Mouse (Mus musculus): ENCODE results near the gene Hist1h2af. TPM values are rescaled to one million over a fixed set of nuclear protein-coding genes. Genes with fewer than 3 reads are reported as not detected.

Gene Hist1h2af
- polyA plus RNA-seq, 1 experiment from 2014 or later = 2.7 TPM

- peak; percentile 84 for ATAC-seq
- Histone ChIP-seq H3K4me3 (ENCODE audit: low read depth, low read length) (peak within 1 kb of the TSS; percentile 47), H3K4me1 (replicated peaks; ENCODE audit: control insufficient read depth, insufficient read depth, low read length) (no peaks in the 10 kb centered on the region; the same call in 1 of the 2 replicates), H3K9me3 (ENCODE audit: control insufficient read depth) (no peaks in the 10 kb centered on the region), H3K4me2 (replicated peaks; ENCODE audit: low read depth) (peak within 1 kb of the TSS; percentile 73), H3K27ac (ENCODE audit: low read depth, low read length) (peak within 1 kb of the TSS; percentile 68), H3K27me3 (replicated peaks; ENCODE audit: control insufficient read depth, insufficient read depth, low read length) (no peaks in the 10 kb centered on the region), H3K9ac (ENCODE audit: low read depth, low read length) (peak within 1 kb of the TSS; percentile 65), H3K36me3 (ENCODE audit: control insufficient read depth, insufficient read depth) (no peaks in the 10 kb centered on the region)
- no peak for TF ChIP-seq CTCF (IDR thresholded peaks at IDR 0.05; ENCODE audit: low read depth)
- under 1% methylated on average over 43 of the region's 43 CpGs for WGBS
Measured at GRCm38 (mm10) chr13:23581408-23582218, 47.9 kb downstream of the Hist1h2af start, which contains the start of gene Hist1h4d. Gene Hist1h4d, plus strand, starts transcription at chr13:23581598.

- H3K4me1 ChIP-seq (replicated peaks; ENCODE audit: control insufficient read depth, insufficient read depth, low read length) = no peaks in the 10 kb centered on the region; the same call in 1 of the 2 replicates
- peak overlapping the region; percentile 73 for H3K4me2 ChIP-seq (replicated peaks; ENCODE audit: low read depth)
- peak overlapping the region; percentile 65 for H3K9ac ChIP-seq (ENCODE audit: low read depth, low read length)
- ATAC-seq = no peak
- H3K27me3 ChIP-seq (replicated peaks; ENCODE audit: control insufficient read depth, insufficient read depth, low read length) = no peaks in the 10 kb centered on the region
- TF ChIP-seq CTCF (IDR thresholded peaks at IDR 0.05; ENCODE audit: low read depth) = no peak
- H3K9me3 ChIP-seq (ENCODE audit: control insufficient read depth) = no peaks in the 10 kb centered on the region
- H3K27ac ChIP-seq (ENCODE audit: low read depth, low read length) = no peak overlapping the region
- H3K4me3 ChIP-seq (ENCODE audit: low read depth, low read length) = peak overlapping the region; percentile 47
- H3K36me3 ChIP-seq (ENCODE audit: control insufficient read depth, insufficient read depth) = no peaks in the 10 kb centered on the region
- WGBS = 15% methylated on average over 6 of the region's 6 CpGs
Measured at GRCm38 (mm10) chr13:23582219-23583056, 48.7 kb downstream of the Hist1h2af start.

GRCm38 (mm10) chr13:23583387-23584068, 49.8 kb downstream of the Hist1h2af start:
- Histone ChIP-seq H3K27me3 (replicated peaks; ENCODE audit: control insufficient read depth, insufficient read depth, low read length) (no peaks in the 10 kb centered on the region), H3K9me3 (ENCODE audit: control insufficient read depth) (no peaks in the 10 kb centered on the region), H3K36me3 (ENCODE audit: control insufficient read depth, insufficient read depth) (no peaks in the 10 kb centered on the region), H3K4me3 (ENCODE audit: low read depth, low read length) (no peak overlapping the region), H3K4me1 (replicated peaks; ENCODE audit: control insufficient read depth, insufficient read depth, low read length) (no peaks in the 10 kb centered on the region), H3K4me2 (replicated peaks; ENCODE audit: low read depth) (peak overlapping the region; percentile 85; the same call in 1 of the 2 replicates), H3K27ac (ENCODE audit: low read depth, low read length) (no peak overlapping the region), H3K9ac (ENCODE audit: low read depth, low read length) (no peak overlapping the region)
- no peak for TF ChIP-seq CTCF (IDR thresholded peaks at IDR 0.05; ENCODE audit: low read depth)
- ATAC-seq = no peak

Small RNA genes lying within 50 kb of the gene (microRNA-seq; reads per million reads assigned to microRNA genes)
- gene Gm44297 (not detected), gene Gm44359 (not detected), gene Gm44394 (not detected), gene n-TStga1 (not detected)

Other genes with a start within 250 kb of the Hist1h2af start
- gene Zfp322a, start 164.7 kb upstream of the Hist1h2af start, polyA plus RNA-seq (2015; fragmentation: Nextera tagmentation; extraction: Ambion mirVana) = 15.6 and 17.2 TPM in 2 replicates
- 5.1 and 5.6 TPM in 2 replicates for gene Abt1, start 110.0 kb upstream of the Hist1h2af start, polyA plus RNA-seq (2015; fragmentation: Nextera tagmentation; extraction: Ambion mirVana)
- gene Btn1a1, start 68.0 kb upstream of the Hist1h2af start, polyA plus RNA-seq (2015; fragmentation: Nextera tagmentation; extraction: Ambion mirVana) = not detected in 2 replicates
- gene Btn2a2, start 45.0 kb upstream of the Hist1h2af start, polyA plus RNA-seq (2015; fragmentation: Nextera tagmentation; extraction: Ambion mirVana) = not detected in 2 replicates
- 6.1 and 8.1 TPM in 2 replicates for gene Hist1h4h, start 2.9 kb upstream of the Hist1h2af start, polyA plus RNA-seq (2015; fragmentation: Nextera tagmentation; extraction: Ambion mirVana)
- 1.2 and 2.1 TPM in 2 replicates for gene Hist1h3g, start 1.5 kb downstream of the Hist1h2af start, polyA plus RNA-seq (2015; fragmentation: Nextera tagmentation; extraction: Ambion mirVana)
- 0.18 and 0.23 TPM in 2 replicates for gene Hist1h2bh, start 9.5 kb downstream of the Hist1h2af start, polyA plus RNA-seq (2015; fragmentation: Nextera tagmentation; extraction: Ambion mirVana)
- 0.37 TPM in 1 of 2 replicates, not detected in the other for gene Hist1h3f, start 10.1 kb downstream of the Hist1h2af start, polyA plus RNA-seq (2015; fragmentation: Nextera tagmentation; extraction: Ambion mirVana)
- gene Hist1h4f, start 17.7 kb downstream of the Hist1h2af start, polyA plus RNA-seq (2015; fragmentation: Nextera tagmentation; extraction: Ambion mirVana) = 0.46 TPM in 1 of 2 replicates, not detected in the other
- 0.13 and 0.21 TPM in 2 replicates for gene Hist1h1d, start 19.4 kb downstream of the Hist1h2af start, polyA plus RNA-seq (2015; fragmentation: Nextera tagmentation; extraction: Ambion mirVana)
- 2.2 and 2.4 TPM in 2 replicates for gene Hist1h3e, start 28.5 kb downstream of the Hist1h2af start, polyA plus RNA-seq (2015; fragmentation: Nextera tagmentation; extraction: Ambion mirVana)
- 17.7 and 24.0 TPM in 2 replicates for gene Hist1h2ae, start 37.3 kb downstream of the Hist1h2af start, polyA plus RNA-seq (2015; fragmentation: Nextera tagmentation; extraction: Ambion mirVana)
- 3.1 and 4.4 TPM in 2 replicates for gene Hist1h2bg, start 37.5 kb downstream of the Hist1h2af start, polyA plus RNA-seq (2015; fragmentation: Nextera tagmentation; extraction: Ambion mirVana)
- 0.64 and 1.3 TPM in 2 replicates for gene Hist1h2bf, start 40.3 kb downstream of the Hist1h2af start, polyA plus RNA-seq (2015; fragmentation: Nextera tagmentation; extraction: Ambion mirVana)
- 0.97 and 1.3 TPM in 2 replicates for gene Hist1h2ad, start 40.5 kb downstream of the Hist1h2af start, polyA plus RNA-seq (2015; fragmentation: Nextera tagmentation; extraction: Ambion mirVana)
- gene Hist1h3d, start 41.9 kb downstream of the Hist1h2af start, polyA plus RNA-seq (2015; fragmentation: Nextera tagmentation; extraction: Ambion mirVana) = 1.6 and 2.3 TPM in 2 replicates
- 34.7 and 35.3 TPM in 2 replicates for gene Hist1h4d, start 47.7 kb downstream of the Hist1h2af start, polyA plus RNA-seq (2015; fragmentation: Nextera tagmentation; extraction: Ambion mirVana)
- 0.30 and 0.46 TPM in 2 replicates for gene Hist1h2be, start 87.2 kb downstream of the Hist1h2af start, polyA plus RNA-seq (2015; fragmentation: Nextera tagmentation; extraction: Ambion mirVana)
- 6.8 and 6.9 TPM in 2 replicates for gene Hist1h1e, start 88.7 kb downstream of the Hist1h2af start, polyA plus RNA-seq (2015; fragmentation: Nextera tagmentation; extraction: Ambion mirVana)
- 0.46 TPM in 2 replicates for gene Hist1h2ac, start 150.0 kb downstream of the Hist1h2af start, polyA plus RNA-seq (2015; fragmentation: Nextera tagmentation; extraction: Ambion mirVana)
- gene Hist1h2bc, start 150.3 kb downstream of the Hist1h2af start, polyA plus RNA-seq (2015; fragmentation: Nextera tagmentation; extraction: Ambion mirVana) = 211 and 224 TPM in 2 replicates
- not detected in 2 replicates for gene Hist1h1t, start 161.9 kb downstream of the Hist1h2af start, polyA plus RNA-seq (2015; fragmentation: Nextera tagmentation; extraction: Ambion mirVana)
- gene Hist1h4c, start 164.5 kb downstream of the Hist1h2af start, polyA plus RNA-seq (2015; fragmentation: Nextera tagmentation; extraction: Ambion mirVana) = 2.9 and 3.0 TPM in 2 replicates
- gene Hfe, start 176.9 kb downstream of the Hist1h2af start, polyA plus RNA-seq (2015; fragmentation: Nextera tagmentation; extraction: Ambion mirVana) = 12.5 TPM in 2 replicates
- 105 and 107 TPM in 2 replicates for gene Hist1h1c, start 204.9 kb downstream of the Hist1h2af start, polyA plus RNA-seq (2015; fragmentation: Nextera tagmentation; extraction: Ambion mirVana)
- gene Hist1h3c, start 211.7 kb downstream of the Hist1h2af start, polyA plus RNA-seq (2015; fragmentation: Nextera tagmentation; extraction: Ambion mirVana) = 1.2 and 1.4 TPM in 2 replicates
- gene Hist1h2bb, start 212.8 kb downstream of the Hist1h2af start, polyA plus RNA-seq (2015; fragmentation: Nextera tagmentation; extraction: Ambion mirVana) = 0.37 and 0.48 TPM in 2 replicates
- 11.7 and 12.1 TPM in 2 replicates for gene Hist1h2ab, start 217.2 kb downstream of the Hist1h2af start, polyA plus RNA-seq (2015; fragmentation: Nextera tagmentation; extraction: Ambion mirVana)
- 1.3 and 1.5 TPM in 2 replicates for gene Hist1h3b, start 218.4 kb downstream of the Hist1h2af start, polyA plus RNA-seq (2015; fragmentation: Nextera tagmentation; extraction: Ambion mirVana)
- 0.76 and 1.4 TPM in 2 replicates for gene Hist1h4b, start 223.1 kb downstream of the Hist1h2af start, polyA plus RNA-seq (2015; fragmentation: Nextera tagmentation; extraction: Ambion mirVana)
- gene Hist1h4a, start 227.3 kb downstream of the Hist1h2af start, polyA plus RNA-seq (2015; fragmentation: Nextera tagmentation; extraction: Ambion mirVana) = 0.43 TPM in 1 of 2 replicates, not detected in the other
- gene Hist1h3a, start 228.5 kb downstream of the Hist1h2af start, polyA plus RNA-seq (2015; fragmentation: Nextera tagmentation; extraction: Ambion mirVana) = 4.1 and 4.5 TPM in 2 replicates
- 0.60 and 0.85 TPM in 2 replicates for gene Hist1h1a, start 229.8 kb downstream of the Hist1h2af start, polyA plus RNA-seq (2015; fragmentation: Nextera tagmentation; extraction: Ambion mirVana)
- gene Trim38, start 236.0 kb downstream of the Hist1h2af start, polyA plus RNA-seq (2015; fragmentation: Nextera tagmentation; extraction: Ambion mirVana) = 0.10 TPM in 1 of 2 replicates, not detected in the other